Mouse (Mus musculus): ENCODE measurements around the gene Optc.
A peak's percentile ranks its signal among the peaks of the same experiment; 100 is the strongest.

The Optc gene

GRCm38 (mm10) chr1:133907949-133908658, at the start of gene Optc:
Gene Optc (minus strand): TSS chr1:133907999.
- DNase-seq (ENCODE audit: low spot score) = peak; percentile 52

- DNase-seq (ENCODE audit: low spot score) = no peak
Measured at GRCm38 (mm10) chr1:133954009-133954408, 46.2 kb upstream of the Optc start.

DNA sequence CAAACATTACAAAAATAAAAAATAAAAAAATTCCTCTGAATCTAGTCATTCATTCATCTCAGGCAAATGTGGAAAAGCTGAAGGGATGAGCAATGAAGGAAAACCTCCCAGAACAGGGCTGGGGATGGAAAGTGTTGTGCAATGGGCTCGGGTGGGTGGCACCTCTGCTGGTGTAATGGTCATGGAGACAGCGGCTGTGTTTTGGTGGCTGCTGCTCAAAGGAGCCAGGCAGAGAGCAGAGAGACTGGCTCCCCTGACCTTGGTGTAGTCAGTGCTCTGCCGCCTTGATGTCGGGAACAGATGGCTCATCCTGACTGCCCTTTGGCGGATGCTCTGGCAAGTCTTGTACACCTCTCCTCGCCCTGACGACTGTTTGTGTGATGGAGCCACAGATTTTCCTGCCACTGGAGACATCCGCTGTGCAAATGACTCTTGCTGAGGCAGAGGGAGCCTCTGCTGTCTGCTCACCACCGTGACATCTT, 45.5 kb upstream of the Optc start:
- peak; percentile 50 for DNase-seq (ENCODE audit: low spot score)

GRCm38 (mm10) chr1:133951598-133951997, 43.8 kb upstream of the Optc start:
- no peak for DNase-seq (ENCODE audit: low spot score)

DNA sequence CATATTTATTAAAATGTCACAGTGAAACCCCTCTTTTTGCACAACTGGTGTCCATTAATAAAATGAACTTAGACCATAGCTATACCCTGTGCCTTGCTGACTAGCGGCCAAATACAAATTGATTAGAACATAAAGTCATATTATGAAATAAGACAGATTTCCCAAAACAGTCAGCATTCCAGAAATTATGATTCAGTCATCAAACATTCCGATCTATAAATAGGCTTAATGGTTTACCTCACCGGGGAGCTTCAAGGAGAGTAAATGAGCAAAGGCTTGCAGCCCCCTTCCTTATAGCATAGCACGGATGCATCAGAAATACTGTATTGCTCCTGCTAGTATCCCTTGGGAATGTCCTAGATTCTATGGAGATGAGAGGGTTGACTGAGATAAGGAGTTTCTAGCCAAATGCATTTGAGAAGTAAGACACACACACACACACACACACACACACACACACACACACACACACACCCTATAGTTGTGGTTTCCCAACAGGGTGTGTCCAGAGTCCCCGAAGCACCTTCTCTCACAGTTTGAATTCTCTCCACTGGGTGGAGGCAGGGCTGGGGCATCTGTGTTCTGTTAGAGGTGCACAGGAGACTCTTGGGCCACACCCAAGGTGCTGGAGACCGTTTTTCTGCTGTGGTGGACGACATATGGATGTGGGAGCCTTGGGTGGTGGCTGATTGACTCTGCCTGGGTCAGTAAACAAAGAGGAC, 42.4 kb upstream of the Optc start:
- no peak for DNase-seq (ENCODE audit: low spot score)

- no peak for DNase-seq (ENCODE audit: low spot score)
Measured at GRCm38 (mm10) chr1:133945106-133945505, 37.3 kb upstream of the Optc start.

GRCm38 (mm10) chr1:133941904-133942303, 34.1 kb upstream of the Optc start:
- no peak for DNase-seq (ENCODE audit: low spot score)

DNA sequence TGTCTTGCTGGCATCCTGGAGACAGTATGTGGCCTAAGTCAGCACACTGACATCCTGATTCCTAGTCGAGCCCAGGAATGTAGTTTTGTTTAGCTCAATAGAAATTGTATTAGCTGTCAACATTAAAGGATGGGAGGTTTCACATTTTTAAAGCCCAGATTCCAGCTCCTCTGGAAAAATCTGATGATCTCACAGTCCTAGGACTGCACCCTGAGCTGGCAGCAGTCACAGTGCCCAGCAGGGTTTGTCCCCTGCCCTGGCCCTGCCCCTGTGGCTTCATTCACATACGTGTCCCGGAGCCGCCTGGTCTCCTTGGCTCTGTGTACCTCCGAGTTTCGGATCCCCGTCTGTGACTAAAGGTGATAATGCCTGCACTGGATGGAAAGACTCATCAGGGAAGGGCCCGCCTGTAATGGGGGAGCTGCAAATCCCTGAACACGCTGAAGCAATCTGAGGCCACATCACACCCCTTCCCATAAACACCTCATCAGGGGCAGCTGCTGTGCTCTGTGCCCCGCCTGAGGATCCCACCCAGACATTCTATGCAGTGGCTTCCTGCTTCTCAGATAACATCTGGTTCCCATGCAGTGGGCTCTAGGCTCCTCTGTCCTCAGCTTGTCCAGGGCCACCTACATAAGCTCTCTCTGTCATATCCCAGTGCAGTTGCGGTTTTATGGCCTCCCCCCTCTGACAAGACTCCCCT, 33.5 kb upstream of the Optc start:
- no peak for DNase-seq (ENCODE audit: low spot score)

DNA sequence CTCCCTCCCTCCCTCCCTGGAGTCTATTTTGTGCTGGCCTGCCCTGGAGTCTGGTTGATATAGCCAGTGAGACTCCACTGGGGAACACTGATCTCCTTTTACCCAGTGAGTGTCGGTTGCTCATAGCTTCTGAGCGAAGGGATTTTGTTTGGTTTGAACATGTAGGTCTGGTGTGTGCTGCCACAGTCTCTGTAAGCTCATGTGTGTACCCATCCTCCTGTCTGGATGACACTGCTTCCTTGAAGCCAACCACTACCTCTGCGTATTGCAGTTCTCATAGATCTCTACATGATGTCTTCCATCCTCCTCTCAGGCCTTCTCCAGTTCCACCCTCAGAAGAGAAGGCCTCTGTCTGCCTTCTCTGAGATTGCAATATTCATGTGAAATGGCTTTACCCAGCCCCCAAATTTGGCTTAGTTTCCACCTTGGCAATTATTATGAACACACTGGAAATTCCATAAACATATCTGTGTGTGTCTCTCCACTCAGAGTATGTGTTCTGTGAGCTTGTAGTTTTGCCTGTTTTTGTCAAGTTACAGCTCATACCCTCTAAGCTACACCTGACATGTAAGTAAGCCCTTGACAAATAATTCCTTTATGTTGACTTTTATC, 32.8 kb upstream of the Optc start:
- no peak for DNase-seq (ENCODE audit: low spot score)

GRCm38 (mm10) chr1:133939708-133940107, 31.9 kb upstream of the Optc start:
- DNase-seq (ENCODE audit: low spot score) = no peak

GRCm38 (mm10) chr1:133936169-133936568, 28.4 kb upstream of the Optc start:
- no peak for DNase-seq (ENCODE audit: low spot score)

GRCm38 (mm10) chr1:133934354-133934963, 26.7 kb upstream of the Optc start:
- DNase-seq (ENCODE audit: low spot score) = no peak

- DNase-seq (ENCODE audit: low spot score) = no peak
Measured at GRCm38 (mm10) chr1:133933301-133934195, 25.7 kb upstream of the Optc start.

- no peak for DNase-seq (ENCODE audit: low spot score)
Measured at GRCm38 (mm10) chr1:133929980-133930379, 22.2 kb upstream of the Optc start.

GRCm38 (mm10) chr1:133925223-133925622, 17.4 kb upstream of the Optc start:
- DNase-seq (ENCODE audit: low spot score) = no peak

DNA sequence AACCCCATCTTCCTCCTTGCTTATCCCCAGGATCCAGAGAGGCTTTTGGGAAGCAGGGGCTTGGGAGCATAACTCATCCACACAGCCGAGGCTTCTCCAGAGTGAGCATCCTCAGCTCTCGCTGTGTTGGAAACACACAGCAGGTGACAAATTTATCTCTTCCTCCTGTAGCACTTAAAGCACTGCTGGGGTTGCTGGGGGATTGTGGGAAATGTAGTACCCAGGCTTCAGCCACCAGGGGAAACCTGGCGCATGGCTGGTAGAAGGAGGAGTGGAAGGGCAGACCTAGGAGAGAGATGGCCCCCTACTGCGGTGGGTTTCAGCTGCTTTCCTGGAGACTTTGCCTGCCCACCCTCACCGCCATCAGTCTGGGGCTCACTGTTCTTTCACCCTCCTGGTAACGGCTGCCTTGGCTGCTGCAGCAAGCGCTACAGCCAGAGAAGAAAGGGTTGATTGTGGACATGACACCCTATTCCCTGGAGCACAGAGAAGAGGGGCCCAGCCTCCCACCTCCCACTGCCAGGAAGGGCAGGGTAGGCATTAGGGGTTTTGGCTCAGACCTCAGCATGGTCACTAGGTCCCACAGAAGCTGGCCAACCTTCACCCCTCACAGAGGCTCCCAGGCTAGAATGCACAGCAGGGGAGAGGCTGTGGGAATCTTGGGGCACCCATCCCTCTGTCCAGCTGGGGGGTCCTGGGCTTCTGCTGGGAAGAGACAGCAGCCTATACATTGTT, 16.5 kb upstream of the Optc start:
- no peak for DNase-seq (ENCODE audit: low spot score)

GRCm38 (mm10) chr1:133923071-133923470, 15.3 kb upstream of the Optc start:
- no peak for DNase-seq (ENCODE audit: low spot score)

DNA sequence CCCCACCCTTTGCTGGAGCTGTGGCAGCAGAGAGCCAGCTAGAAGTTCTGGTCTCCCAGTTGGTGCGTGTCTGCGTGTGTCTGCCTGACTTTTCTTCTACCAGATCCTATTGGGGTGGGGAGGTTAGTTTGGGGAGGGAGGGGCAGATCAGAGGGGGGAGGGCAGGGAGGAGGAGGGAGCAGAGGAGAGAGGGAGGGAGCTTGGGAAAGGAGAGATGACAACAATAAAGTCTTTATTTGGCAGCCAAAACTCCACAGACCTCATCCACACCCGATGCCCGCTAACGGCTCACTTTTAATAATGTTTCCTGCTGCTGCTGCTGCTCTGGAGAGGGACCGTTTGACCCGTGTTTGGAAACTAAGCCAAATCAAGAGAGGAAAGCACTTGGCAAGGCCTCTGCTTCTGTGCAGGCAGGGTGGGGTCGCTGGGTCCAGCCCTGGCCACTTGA, 13.5 kb upstream of the Optc start, which contains the start of gene Prelp:
Gene Prelp, minus strand, starts transcription at position 111 of the 448 bp plus-strand sequence.
- peak; percentile 47 for DNase-seq (ENCODE audit: low spot score)

DNA sequence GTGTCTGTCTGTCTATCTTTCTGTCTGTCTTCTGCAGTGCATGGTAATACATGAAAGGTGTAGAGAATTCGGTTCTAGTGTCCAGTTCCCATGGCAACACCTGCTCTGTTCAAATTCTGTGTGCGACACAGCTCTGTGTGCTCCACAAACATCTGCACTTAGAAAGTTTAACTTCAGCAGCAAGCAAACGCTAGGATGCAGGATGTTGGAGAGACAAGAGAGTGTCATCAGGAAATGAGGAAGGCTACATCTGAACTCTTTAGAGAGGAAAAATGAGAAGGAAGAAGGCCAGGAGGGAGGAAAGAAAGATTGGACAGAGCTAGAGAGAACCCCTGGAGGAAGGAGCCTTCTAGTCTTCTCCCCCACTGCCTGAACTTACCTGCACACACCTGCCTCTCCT, 13.1 kb upstream of the Optc start:
- DNase-seq (ENCODE audit: low spot score) = no peak

GRCm38 (mm10) chr1:133920401-133920800, 12.6 kb upstream of the Optc start:
- no peak for DNase-seq (ENCODE audit: low spot score)
